Mouse (Mus musculus) heart, embryonic 11.5 days (tissue): ENCODE data around the gene Nupr1. TPM values are rescaled to one million over a fixed set of nuclear protein-coding genes. Genes with fewer than 3 reads are reported as not detected.

ENCODE experiments used
- ATAC-seq: fragments of 200-750 bp; cut with Nextera tagmentation; replicated peaks from 2 replicates; pipeline ENCODE4 v1.8.0; 2017; ENCODE audit warnings: moderate library complexity; ENCODE audit not compliant: insufficient number of reproducible peaks, low FRiP score, low TSS enrichment
- H3K27ac ChIP-seq: fragments of 300-500 bp; sonication (generic); 2 replicates; pipeline ENCODE4 v1.5.1; 2014; ENCODE audit warnings: mild to moderate bottlenecking, low read depth, low read length
- H3K27me3 ChIP-seq: fragments of 300-500 bp; sonication (generic); 2 replicates; pipeline ENCODE4 v1.6.1; 2014; ENCODE audit warnings: mild to moderate bottlenecking, low read length, mixed read lengths; ENCODE audit not compliant: control insufficient read depth, insufficient read depth
- H3K36me3 ChIP-seq: fragments of 300-500 bp; sonication (generic); 2 replicates; pipeline ENCODE4 v1.6.1; 2014; ENCODE audit warnings: mild to moderate bottlenecking, low read length, moderate library complexity, mixed read lengths; ENCODE audit not compliant: control insufficient read depth, insufficient read depth
- H3K4me1 ChIP-seq: fragments of 300-500 bp; sonication (generic); 2 replicates; pipeline ENCODE4 v1.6.1; 2014; ENCODE audit warnings: low read length; ENCODE audit not compliant: control insufficient read depth, insufficient read depth
- H3K4me2 ChIP-seq: fragments of 300-500 bp; sonication (generic); 2 replicates; pipeline ENCODE4 v1.6.1; 2014; ENCODE audit warnings: mild to moderate bottlenecking, moderate library complexity
- H3K4me3 ChIP-seq: fragments of 300-500 bp; sonication (generic); 2 replicates; pipeline ENCODE4 v1.5.1; 2014; ENCODE audit warnings: low read depth, low read length
- H3K9ac ChIP-seq: fragments of 300-500 bp; sonication (generic); 2 replicates; pipeline ENCODE4 v1.6.1; 2014; ENCODE audit warnings: mild to moderate bottlenecking, low read depth, low read length, moderate library complexity
- H3K9me3 ChIP-seq: fragments of 300-500 bp; sonication (generic); replicated peaks from 2 replicates; pipeline ENCODE4 v1.6.1; 2016; ENCODE audit warnings: low read length; ENCODE audit not compliant: control insufficient read depth
- WGBS: fragments of 180-500 bp; shearing (Covaris S2); extraction: QIAGEN DNeasy Blood & Tissue Kit; methylation state at CpG from one replicate; pipeline ENCODE4 v1.1.7; 2014; ENCODE audit not compliant: insufficient replicate concordance; 5-methylcytosine and 5-hydroxymethylcytosine counted together
- polyA plus RNA-seq: library from polyadenylated mRNA; unstranded; fragments of >200 nt; fragmentation: Nextera tagmentation; extraction: Ambion mirVana; gene quantifications from 2 replicates; pipeline ENCODE4 v1.2.1, GENCODE M21; 2014

Gene Nupr1
- polyA plus RNA-seq, 1 experiment from 2014 or later, result 1.2 TPM

DNA sequence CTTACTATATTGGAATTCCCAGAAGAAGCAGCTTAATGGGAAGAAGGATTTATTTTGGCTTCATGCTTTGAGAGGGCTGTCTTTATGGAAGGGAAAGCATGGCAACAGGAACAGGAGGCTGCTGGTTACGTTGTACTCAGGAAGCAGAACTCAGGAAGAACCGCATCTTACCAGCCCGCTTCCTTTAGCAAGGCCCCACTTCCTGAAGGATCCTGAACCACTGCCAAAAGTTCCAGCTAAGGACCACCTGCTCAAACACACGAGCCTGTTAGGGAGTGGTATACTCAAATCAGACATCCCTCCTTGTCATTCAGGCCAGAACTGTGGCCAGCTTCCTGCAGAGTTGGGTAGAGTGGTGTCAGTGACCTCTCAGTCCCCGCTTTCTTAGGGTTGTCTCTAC lies 37.8 kb upstream of the Nupr1 start:
- Histone ChIP-seq H3K9ac (no peak overlapping the region), H3K27ac (peak overlapping the region; percentile 66), H3K4me3 (no peak overlapping the region), H3K9me3 (no peaks in the 10 kb centered on the region), H3K4me2 (no peak overlapping the region), H3K4me1 (0 out of 2 replicates have a peak, but pooled peaks cover 4% of the 10 kb centered on the region), H3K27me3 (no peaks in the 10 kb centered on the region), H3K36me3 (peaks cover 4% of the 10 kb centered on the region)
- ATAC-seq, result no peak
- WGBS, result 66% methylated on average over 5 of the region's 5 CpGs

DNA sequence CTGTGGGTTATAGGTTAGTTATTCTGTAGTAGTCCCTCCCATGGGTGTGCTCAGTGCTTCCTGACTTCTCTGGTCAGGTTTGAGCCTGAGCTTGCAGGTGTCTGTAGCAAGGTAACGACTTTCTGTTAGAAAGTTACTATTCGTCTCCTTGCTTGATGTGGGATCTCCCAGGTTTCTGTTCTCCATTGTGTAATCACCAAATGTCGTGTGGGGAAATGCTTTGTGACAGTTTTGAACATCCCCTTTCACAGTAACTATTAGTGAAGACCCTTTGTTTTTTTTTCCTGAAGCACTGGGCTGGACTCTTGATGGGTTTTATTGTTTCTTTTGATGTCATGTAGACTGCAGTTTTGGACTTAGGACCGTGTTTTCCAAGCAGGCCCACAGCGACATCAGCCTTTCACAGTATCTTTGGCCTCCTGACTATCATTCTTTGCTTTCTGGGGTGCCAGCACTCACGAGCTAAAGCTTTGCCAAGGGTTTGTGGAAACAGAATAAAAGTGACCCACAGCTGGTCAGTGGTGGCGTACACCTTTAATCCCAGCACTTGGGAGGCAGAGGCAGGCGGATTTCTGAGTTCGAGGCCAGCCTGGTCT lies 36.9 kb upstream of the Nupr1 start:
- no peaks in the 10 kb centered on the region for H3K27me3 ChIP-seq
- no peak overlapping the region for H3K9ac ChIP-seq
- H3K4me2 ChIP-seq, result no peak overlapping the region
- 0 out of 2 replicates have a peak, but pooled peaks cover 4% of the 10 kb centered on the region for H3K4me1 ChIP-seq
- no peaks in the 10 kb centered on the region for H3K9me3 ChIP-seq
- peaks cover 2% of the 10 kb centered on the region for H3K36me3 ChIP-seq
- H3K4me3 ChIP-seq, result no peak overlapping the region
- no peak for ATAC-seq
- H3K27ac ChIP-seq, result no peak overlapping the region
- WGBS, result 86% methylated on average over 9 of the region's 9 CpGs

DNA sequence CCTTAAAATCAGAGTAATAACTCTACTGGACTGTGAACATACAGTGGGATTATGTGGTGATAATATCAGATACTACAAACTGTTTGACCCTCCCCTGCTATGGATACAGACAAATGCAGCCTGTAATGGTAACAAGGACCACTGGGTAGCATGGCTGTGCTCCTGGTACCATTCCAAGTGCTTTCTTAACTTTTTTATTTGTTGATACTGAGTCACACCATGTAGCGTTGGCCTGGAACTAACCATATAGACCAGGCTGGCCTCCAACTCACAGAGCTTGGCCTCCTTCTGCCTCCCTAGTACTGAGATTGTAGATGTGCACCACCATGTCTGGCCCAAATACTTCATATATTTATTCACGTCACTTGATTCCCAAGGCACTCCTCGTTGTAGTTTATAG lies 34.6 kb upstream of the Nupr1 start:
- Histone ChIP-seq H3K27me3 (no peaks in the 10 kb centered on the region), H3K4me1 (no peaks in the 10 kb centered on the region), H3K4me2 (no peak overlapping the region), H3K9me3 (no peaks in the 10 kb centered on the region), H3K9ac (no peak overlapping the region), H3K36me3 (no peaks in the 10 kb centered on the region), H3K4me3 (no peak overlapping the region), H3K27ac (no peak overlapping the region)
- 95% methylated on average over 3 of the region's 3 CpGs for WGBS
- ATAC-seq, result no peak

DNA sequence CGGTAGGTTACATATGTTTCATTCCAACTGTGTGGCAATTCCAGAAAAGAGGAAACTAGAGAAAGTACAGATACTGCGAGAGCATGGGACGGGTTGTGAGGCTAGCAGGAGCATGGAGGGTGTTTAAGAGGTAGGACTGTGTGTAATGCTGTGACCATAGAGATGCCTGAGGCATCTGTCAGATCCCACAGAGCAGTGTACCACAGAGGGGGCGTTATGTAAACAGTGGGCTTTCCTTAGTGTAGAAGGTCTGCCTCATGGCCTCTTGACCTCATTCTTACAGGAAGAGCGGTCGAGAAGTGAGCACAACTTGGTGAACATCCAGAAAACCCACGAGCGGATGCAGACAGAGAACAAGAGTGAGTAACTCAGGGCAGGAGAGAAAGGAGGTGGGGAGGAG lies 33.0 kb upstream of the Nupr1 start:
- no peak overlapping the region for H3K4me3 ChIP-seq
- H3K9ac ChIP-seq, result no peak overlapping the region
- no peak overlapping the region for H3K27ac ChIP-seq
- ATAC-seq, result no peak
- H3K4me1 ChIP-seq, result no peaks in the 10 kb centered on the region
- no peaks in the 10 kb centered on the region for H3K36me3 ChIP-seq
- H3K4me2 ChIP-seq, result no peak overlapping the region
- 72% methylated on average over 8 of the region's 8 CpGs for WGBS
- no peaks in the 10 kb centered on the region for H3K9me3 ChIP-seq
- H3K27me3 ChIP-seq, result no peaks in the 10 kb centered on the region

DNA sequence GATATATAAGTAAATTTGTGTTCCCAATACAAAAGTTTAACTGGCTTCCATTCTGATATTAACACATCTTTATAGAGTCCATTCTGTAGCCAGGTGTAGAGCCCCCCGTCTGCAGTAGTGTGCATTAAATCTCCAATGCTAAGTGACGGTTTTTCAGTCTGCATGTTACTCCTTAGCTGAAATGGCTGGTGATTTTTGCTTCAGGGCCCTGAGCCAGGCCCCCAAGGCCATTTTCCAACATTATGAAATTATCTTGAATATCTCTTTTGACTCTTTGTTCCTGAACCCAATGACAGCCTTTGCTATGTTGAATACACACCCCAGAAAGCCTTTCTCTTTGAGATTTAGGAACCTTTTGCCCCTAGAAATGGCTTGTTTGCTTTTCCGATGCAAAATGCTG lies 29.1 kb upstream of the Nupr1 start:
- Histone ChIP-seq H3K27ac (no peak overlapping the region), H3K36me3 (no peaks in the 10 kb centered on the region), H3K4me1 (no peaks in the 10 kb centered on the region), H3K27me3 (no peaks in the 10 kb centered on the region), H3K4me3 (no peak overlapping the region), H3K9me3 (no peaks in the 10 kb centered on the region), H3K4me2 (no peak overlapping the region), H3K9ac (no peak overlapping the region)
- no peak for ATAC-seq
- WGBS, result 85% methylated on average over 3 of the region's 3 CpGs

DNA sequence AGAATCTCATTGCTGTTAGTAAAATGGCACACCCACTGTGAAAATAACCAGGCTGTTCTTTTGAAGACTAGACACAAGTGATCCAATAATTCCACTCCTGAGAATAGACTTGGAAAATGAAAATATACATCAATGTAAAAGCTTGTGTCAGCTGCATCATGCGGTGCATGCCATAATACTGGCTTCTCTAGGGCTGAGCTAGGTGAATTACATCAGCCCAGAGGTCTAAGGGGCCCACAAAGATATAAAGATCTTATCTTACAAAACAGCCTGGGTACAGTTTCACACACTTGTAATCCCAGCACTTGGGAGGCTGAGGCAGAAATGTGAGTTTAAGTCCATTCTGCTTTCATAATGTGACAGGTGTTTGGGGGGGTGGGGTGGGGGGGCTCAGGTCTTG lies 26.9 kb upstream of the Nupr1 start:
- Histone ChIP-seq H3K36me3 (no peaks in the 10 kb centered on the region), H3K27ac (no peak overlapping the region), H3K9ac (no peak overlapping the region), H3K4me3 (no peak overlapping the region), H3K9me3 (no peaks in the 10 kb centered on the region), H3K27me3 (no peaks in the 10 kb centered on the region), H3K4me2 (no peak overlapping the region), H3K4me1 (no peaks in the 10 kb centered on the region)
- ATAC-seq, result no peak
- 79% methylated on average over 1 of the region's 1 CpGs for WGBS

DNA sequence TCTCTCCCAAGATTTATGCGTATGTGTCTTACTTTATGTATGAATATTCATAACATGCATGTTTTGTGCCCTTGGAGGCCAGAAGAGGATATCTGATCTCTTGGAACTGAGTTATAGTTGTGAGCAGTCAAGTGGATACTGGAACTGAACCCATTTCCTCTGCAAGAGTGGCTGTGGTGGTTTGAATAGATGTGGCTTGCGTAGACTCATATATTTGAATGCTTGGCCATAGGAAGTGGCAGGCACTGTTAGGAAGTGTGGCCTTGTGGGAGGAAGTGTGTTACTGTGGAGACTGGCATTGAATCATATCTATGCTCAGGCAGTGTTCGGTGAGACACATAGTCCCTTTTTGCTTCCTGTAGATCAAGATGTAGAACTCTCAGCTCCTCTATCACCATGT lies 25.0 kb upstream of the Nupr1 start:
- no peak overlapping the region for H3K27ac ChIP-seq

DNA sequence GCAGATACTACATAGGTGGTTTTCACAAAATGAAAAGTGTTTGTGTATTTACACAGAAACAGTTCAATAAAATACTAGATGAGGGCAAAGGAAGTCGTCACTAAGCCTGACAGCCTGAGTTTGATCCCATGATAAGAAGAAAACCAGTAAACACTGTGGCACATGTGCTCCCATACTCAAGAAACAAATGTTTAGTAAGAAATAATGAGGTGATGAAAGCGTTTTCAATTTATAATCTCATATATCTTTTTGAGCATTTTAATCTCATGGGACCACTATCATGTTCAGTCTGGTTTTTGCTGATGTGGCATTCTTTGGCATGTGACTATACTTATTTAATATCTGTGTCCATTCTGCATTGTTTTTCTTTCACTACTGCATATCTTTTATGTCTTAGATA lies 23.3 kb upstream of the Nupr1 start:
- no peak for ATAC-seq
- Histone ChIP-seq H3K9me3 (no peaks in the 10 kb centered on the region), H3K4me3 (no peak overlapping the region), H3K9ac (no peak overlapping the region), H3K27ac (no peak overlapping the region), H3K4me2 (no peak overlapping the region), H3K27me3 (no peaks in the 10 kb centered on the region), H3K36me3 (no peaks in the 10 kb centered on the region), H3K4me1 (peaks cover 7% of the 10 kb centered on the region; the same call in 1 of the 2 replicates)
- WGBS, result 82% methylated on average over 2 of the region's 2 CpGs

More for the DNA sequence above, 25.0 kb upstream of the Nupr1 start:
- H3K4me2 ChIP-seq, result no peak overlapping the region
- ATAC-seq, result no peak
- peaks cover 2% of the 10 kb centered on the region; the same call in 1 of the 2 replicates for H3K4me1 ChIP-seq
- 83% methylated on average over 3 of the region's 3 CpGs for WGBS
- no peaks in the 10 kb centered on the region for H3K27me3 ChIP-seq
- no peaks in the 10 kb centered on the region for H3K36me3 ChIP-seq
- H3K9ac ChIP-seq, result no peak overlapping the region
- no peak overlapping the region for H3K4me3 ChIP-seq
- no peaks in the 10 kb centered on the region for H3K9me3 ChIP-seq

DNA sequence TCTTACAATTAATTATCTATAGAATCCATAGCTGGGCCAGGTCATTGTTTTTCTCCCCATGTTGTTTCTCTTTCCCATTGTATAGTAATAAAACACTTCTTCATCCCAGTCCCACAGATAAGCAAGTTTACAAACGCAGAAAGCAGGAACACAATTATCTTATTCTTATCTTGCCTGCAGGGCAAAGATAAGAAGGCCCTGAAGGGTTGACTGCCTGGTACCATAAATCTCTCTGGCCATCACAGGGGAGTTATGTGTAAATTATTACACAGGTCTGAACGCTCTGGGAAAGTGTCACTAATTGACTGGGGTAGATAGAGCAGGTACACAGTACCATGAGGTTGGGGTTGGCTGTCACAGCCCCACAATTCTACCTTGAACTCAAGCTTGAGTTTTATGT lies 20.2 kb upstream of the Nupr1 start:
- Histone ChIP-seq H3K4me2 (no peak overlapping the region), H3K27me3 (no peaks in the 10 kb centered on the region), H3K9ac (no peak overlapping the region), H3K36me3 (no peaks in the 10 kb centered on the region), H3K4me1 (peaks cover 7% of the 10 kb centered on the region; the same call in 1 of the 2 replicates), H3K4me3 (no peak overlapping the region), H3K9me3 (no peaks in the 10 kb centered on the region), H3K27ac (no peak overlapping the region)
- 39% methylated on average over 2 of the region's 2 CpGs for WGBS
- ATAC-seq, result no peak
